Comparison of ENCODE assay signal across 29 mouse cellular contexts in the genomic region with DNA sequence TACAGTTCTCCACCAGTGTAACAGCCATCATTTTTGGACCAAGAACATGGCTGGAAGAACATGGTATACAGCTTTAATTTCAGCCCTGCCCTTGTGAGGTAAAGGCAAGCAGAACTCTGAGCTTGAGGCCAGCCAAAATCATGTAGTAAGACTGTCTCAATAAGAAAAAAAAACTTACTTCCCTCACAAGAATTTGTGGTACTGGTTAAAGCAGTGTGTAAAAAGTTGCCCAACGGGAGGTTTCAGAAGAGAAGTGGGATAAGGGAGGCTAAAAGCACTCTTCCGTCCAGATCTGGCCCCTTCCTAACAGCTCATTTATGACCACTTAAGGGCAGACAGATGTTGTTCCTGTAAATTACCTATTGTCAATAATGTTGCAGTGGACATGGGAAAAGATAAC. TPM values are rescaled to one million over a fixed set of nuclear protein-coding genes. Genes with fewer than 3 reads are reported as not detected.
A peak's percentile ranks its signal among the peaks of the same experiment; 100 is the strongest.
DNase-seq lines count a peak whose midpoint lies in the region; ATAC-seq and TF ChIP-seq lines count a peak whose summit lies in the region.
"Had no signal": no experiment of that assay in that cellular context is flagged by ENCODE, and none has a peak within 500 bp of the region (broad histone marks: within the 10 kb centered on the region; RNA-seq: fewer than 3 reads in every experiment).

No protein-coding gene starts in this region.

- no peak overlapping the region for H3K27ac ChIP-seq in lung, postnatal 0 days (ENCODE audit: low read length)
- no peak overlapping the region for H3K27ac ChIP-seq in gastrocnemius, adult 2 months
- H3K27ac ChIP-seq: forebrain, embryonic 13.5 days; hindbrain, embryonic 10.5 days; left cerebral cortex, adult 2 months; limb, embryonic 12.5 days; midbrain, embryonic 13.5 days; stomach, embryonic 15.5 days had no signal

- H3K4me3 ChIP-seq in lung, postnatal 0 days (ENCODE audit: low read depth, low read length) = no peak overlapping the region
- no peak overlapping the region for H3K4me3 ChIP-seq in gastrocnemius, adult 2 months
- H3K4me3 ChIP-seq: forebrain, embryonic 13.5 days; heart, embryonic 12.5 days; hindbrain, embryonic 10.5 days; left cerebral cortex, adult 2 months; limb, embryonic 12.5 days; megakaryocyte, embryonic 14.5 days; midbrain, embryonic 13.5 days; stomach, embryonic 15.5 days had no signal

- H3K4me2 ChIP-seq in lung, postnatal 0 days (replicated peaks; ENCODE audit: low read depth, low read length) = no peak overlapping the region
- H3K4me2 ChIP-seq: forebrain, embryonic 13.5 days; heart, embryonic 12.5 days; limb, embryonic 12.5 days; liver, embryonic 11.5 days; midbrain, embryonic 13.5 days; stomach, embryonic 15.5 days had no signal

- H3K9ac ChIP-seq in lung, postnatal 0 days (replicated peaks; ENCODE audit: low read depth) = no peak overlapping the region
- H3K9ac ChIP-seq: forebrain, embryonic 13.5 days; heart, embryonic 12.5 days; limb, embryonic 12.5 days; liver, postnatal 0 days; midbrain, embryonic 13.5 days; stomach, embryonic 15.5 days had no signal

- intact Hi-C loops in gastrocnemius, adult 2 months (cut with DNase I) = no loop called here
- intact Hi-C loops in heart, postnatal 25 days (cut with DNase I) = no loop called here

- ATAC-seq in lung, postnatal 0 days = no peak
- peak; percentile 87 for ATAC-seq in granulocyte monocyte progenitor cell, adult 5-6 weeks (replicated peaks; ENCODE audit: poor library complexity, severe bottlenecking)
- ATAC-seq in megakaryocyte, adult 5-6 weeks (ENCODE audit: poor library complexity, severe bottlenecking) = peak; percentile 83
- ATAC-seq: activated CD4-positive, CD25-positive, alpha-beta regulatory T cell, adult 4 months; forebrain, embryonic 13.5 days; hindbrain, embryonic 16.5 days; liver, postnatal 0 days; midbrain, embryonic 13.5 days had no signal

- H3K36me3 ChIP-seq in lung, postnatal 0 days (ENCODE audit: insufficient read depth, low read length) = 0 out of 2 replicates have a peak, but pooled peaks cover 3% of the 10 kb centered on the region
- H3K36me3 ChIP-seq: heart, embryonic 12.5 days; limb, embryonic 12.5 days; stomach, embryonic 15.5 days had no signal

- no peaks in the 10 kb centered on the region for H3K9me3 ChIP-seq in lung, postnatal 0 days (ENCODE audit: low read length)
- H3K9me3 ChIP-seq: forebrain, embryonic 13.5 days; heart, embryonic 12.5 days; hindbrain, embryonic 10.5 days; limb, embryonic 12.5 days; megakaryocyte, embryonic 14.5 days; midbrain, embryonic 13.5 days; stomach, embryonic 15.5 days had no signal

- H3K27me3 ChIP-seq in lung, postnatal 0 days (replicated peaks; ENCODE audit: insufficient read depth, low read length) = no peaks in the 10 kb centered on the region
- H3K27me3 ChIP-seq: forebrain, embryonic 13.5 days; heart, embryonic 12.5 days; limb, embryonic 12.5 days; midbrain, embryonic 13.5 days; stomach, embryonic 15.5 days had no signal

- 71% methylated on average over 2 of the region's 2 CpGs for WGBS in lung, postnatal 0 days

- H3K4me1 ChIP-seq in lung, postnatal 0 days (ENCODE audit: insufficient read depth, low read depth, low read length) = no peaks in the 10 kb centered on the region
- H3K4me1 ChIP-seq: forebrain, embryonic 13.5 days; midbrain, embryonic 13.5 days; stomach, embryonic 15.5 days had no signal

- TF ChIP-seq CTCF in lung, postnatal 0 days (IDR thresholded peaks at IDR 0.05) = no peak
- TF ChIP-seq CTCF in gastrocnemius, adult 2 months (IDR thresholded peaks at IDR 0.05) = no peak

- TF ChIP-seq EP300 in lung, postnatal 0 days (IDR thresholded peaks at IDR 0.05) = no peak

- DNase-seq in lung, postnatal 0 days (ENCODE audit: low spot score) = peak; percentile 24
- DNase-seq in lung, postnatal 25 days (ENCODE audit: low spot score) = no peak
- DNase-seq in gastrocnemius, adult 2 months = no peak
- no peak for DNase-seq in heart, postnatal 25 days (ENCODE audit: low spot score)
- DNase-seq in thymus, postnatal 10 days (ENCODE audit: low spot score in 2 of 2) = no peak
- DNase-seq: adrenal gland, adult 2 months; adrenal gland, postnatal 36 days; B cell, adult 2 months; cerebellum, adult 2 months; cerebellum, postnatal 25 days; gastrocnemius, postnatal 14 days; heart, adult 18-20 months; kidney, adult 9 months; kidney, postnatal 10 days; liver, postnatal 0 days; thymus, postnatal 14 days had no signal

RNA-seq across cellular contexts. Expression of a gene that starts 39.9 kb away (rescaled TPM):
- polyA plus RNA-seq in lung, postnatal 0 days (2015; fragmentation: Nextera tagmentation; extraction: Ambion mirVana) = 1.8 and 2.0 TPM in 2 replicates
- 0.34 and 2.2 TPM in 2 replicates for total RNA-seq in granulocyte monocyte progenitor cell, adult 5-6 weeks (2014; fragmentation: Nextera tagmentation)
- total RNA-seq in granulocyte monocyte progenitor cell, adult 5-6 weeks (2017) = 1.3 and 2.0 TPM in 2 replicates
- total RNA-seq in megakaryocyte, adult 5-6 weeks (2015) = 3.1 and 3.9 TPM in 2 replicates
- total RNA-seq in megakaryocyte, adult 5-6 weeks (2017) = 2.1 and 3.4 TPM in 2 replicates
- 1 to 10 TPM; 2.5 to 3.1 TPM for total RNA-seq in gastrocnemius, adult 2 months (2021)
- total RNA-seq in heart, postnatal 25 days (2021) = 1 to 10 TPM; 4.3 to 4.9 TPM

RNA-seq across cellular contexts. Expression of a gene that starts 40.5 kb away (rescaled TPM):
- 9.4 and 14.0 TPM in 2 replicates for polyA plus RNA-seq in lung, postnatal 0 days (2015; fragmentation: Nextera tagmentation; extraction: Ambion mirVana)
- 6.4 and 26.8 TPM in 2 replicates for total RNA-seq in granulocyte monocyte progenitor cell, adult 5-6 weeks (2014; fragmentation: Nextera tagmentation)
- total RNA-seq in granulocyte monocyte progenitor cell, adult 5-6 weeks (2017) = 14.1 and 23.8 TPM in 2 replicates
- 25.5 and 28.0 TPM in 2 replicates for total RNA-seq in megakaryocyte, adult 5-6 weeks (2015)
- total RNA-seq in megakaryocyte, adult 5-6 weeks (2017) = 47.1 and 48.1 TPM in 2 replicates
- total RNA-seq in gastrocnemius, adult 2 months (2021) = 1 to 10 TPM; 9.5 to 9.9 TPM
- 10 to 100 TPM; 11.0 to 13.2 TPM for total RNA-seq in heart, postnatal 25 days (2021)
